Mouse (Mus musculus) erythroblast, adult 5-6 weeks (primary cell): ENCODE results near the gene Pskh1. TPM values are rescaled to one million over a fixed set of nuclear protein-coding genes. Genes with fewer than 3 reads are reported as not detected.

Source experiments
- ATAC-seq: replicated peaks from 2 replicates; pipeline ENCODE4 v1.8.0; 2016; ENCODE audit warnings: moderate number of reproducible peaks, mild to moderate bottlenecking, moderate TSS enrichment, inconsistent platforms; ENCODE audit not compliant: poor library complexity, low FRiP score, severe bottlenecking
- total RNA-seq, 2 experiments: library from RNA; stranded (forward) in 1 of 2; stranded (reverse) in 1 of 2; fragments of 150-400 nt in 1 of 2; fragments of 200-764, 138-1000 nt in 1 of 2; gene quantifications; 2 replicates each; pipeline versions ENCODE4 v1.2.3 to v1.2.4; 2015 to 2017; ENCODE audit warnings: low replicate concordance in 2 of 2

The Pskh1 gene
- total RNA-seq, 2 experiments from 2014 or later: 6.3 to 6.7 TPM

DNA sequence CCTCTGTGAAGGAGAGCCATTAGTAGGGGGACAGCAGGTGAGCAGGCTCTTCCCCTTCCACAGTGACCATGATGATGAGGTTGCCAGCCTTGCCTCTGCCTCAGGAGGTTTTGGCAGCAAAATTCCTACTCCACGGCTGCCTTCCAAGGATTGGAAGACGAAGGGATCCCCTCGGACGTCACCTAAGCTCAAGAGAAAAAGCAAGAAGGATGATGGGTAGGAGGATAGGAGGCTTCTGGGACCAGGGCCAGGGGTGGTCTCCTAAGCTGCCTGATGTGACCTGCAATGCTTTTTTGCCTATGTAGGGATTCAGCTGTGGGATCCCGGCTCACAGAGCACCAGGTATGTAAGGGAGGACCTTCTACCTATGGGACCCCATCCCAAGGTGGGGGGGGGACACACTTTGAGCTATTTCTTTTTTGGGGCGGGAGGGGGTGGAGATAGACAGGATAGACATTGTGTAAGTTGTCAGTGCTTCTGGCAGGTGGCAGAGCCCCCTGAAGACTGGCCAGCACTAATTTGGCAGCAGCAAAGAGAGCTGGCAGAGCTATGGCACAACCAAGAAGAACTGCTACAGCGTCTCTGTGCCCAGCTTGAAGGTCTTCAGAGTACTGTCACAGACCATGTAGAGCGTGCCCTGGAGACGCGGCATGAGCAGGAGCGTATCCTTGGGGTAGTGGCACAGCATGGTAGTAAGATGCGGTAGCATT lies 10.3 kb upstream of the Pskh1 start:
- no peak for ATAC-seq

DNA sequence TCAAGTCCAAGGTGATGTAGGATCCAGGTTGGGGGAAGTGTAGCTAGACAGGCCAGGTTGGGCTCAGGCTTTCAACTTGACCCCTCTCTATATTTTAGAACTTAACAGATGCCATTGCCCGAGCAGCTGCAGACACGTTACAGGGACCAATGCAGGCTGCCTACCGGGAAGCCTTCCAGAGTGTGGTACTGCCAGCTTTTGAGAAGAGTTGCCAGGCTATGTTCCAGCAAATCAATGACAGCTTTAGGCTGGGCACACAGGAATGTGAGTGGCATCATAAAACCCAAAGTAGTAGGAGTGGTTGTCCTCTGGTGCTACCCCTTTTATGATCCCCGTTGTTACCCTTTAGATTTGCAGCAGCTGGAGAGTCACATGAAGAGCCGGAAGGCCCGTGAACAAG lies 9.4 kb upstream of the Pskh1 start:
- no peak for ATAC-seq

- no peak; the same call in 1 of the 2 replicates for ATAC-seq
These were observed 7.8 kb upstream of the Pskh1 start for GRCm38 (mm10) chr8:105892432-105892831.

GRCm38 (mm10) chr8:105893339-105893738 lies 6.9 kb upstream of the Pskh1 start, which contains the start of gene Nrn1l:
TSS of gene Nrn1l (plus strand) at chr8:105893567.
- ATAC-seq: peak; percentile 43; the same call in 1 of the 2 replicates

DNA sequence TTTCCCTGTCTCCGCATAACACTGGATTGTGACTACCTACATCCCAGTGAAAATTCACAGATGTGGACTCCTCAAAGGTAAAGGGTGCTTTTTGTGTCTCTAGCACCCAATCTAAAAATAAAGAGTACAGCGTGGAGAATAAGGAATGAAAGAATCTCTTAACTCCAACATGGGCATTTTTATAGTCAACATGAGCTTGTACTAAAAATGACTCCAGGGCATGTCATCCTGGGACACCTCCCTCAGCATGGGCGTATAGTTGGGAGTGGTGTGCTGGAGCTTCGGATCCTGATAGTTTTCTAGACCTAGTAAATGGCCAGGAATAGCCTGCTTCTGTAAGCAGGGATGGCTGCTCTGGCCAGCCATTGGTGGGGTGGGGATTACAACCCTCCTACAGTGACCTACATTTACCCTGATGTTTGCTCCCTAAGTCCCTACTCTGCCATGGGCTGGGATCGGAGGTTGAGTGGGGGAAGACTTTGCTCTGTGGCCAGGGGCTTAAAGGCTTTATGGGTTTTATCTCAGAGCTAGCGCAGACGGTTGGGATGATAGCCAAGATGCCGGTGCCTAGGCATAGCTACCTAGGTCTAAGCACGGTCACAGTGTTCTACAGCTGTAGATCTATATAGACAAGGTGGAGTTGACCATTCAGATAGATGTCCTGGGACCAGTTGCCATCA lies 2.3 kb upstream of the Pskh1 start:
- no peak for ATAC-seq

GRCm38 (mm10) chr8:105900941-105901616 lies 838 bp downstream of the Pskh1 start:
- peak; percentile 62 for ATAC-seq

- ATAC-seq: no peak
These were observed 19.1 kb downstream of the Pskh1 start for GRCm38 (mm10) chr8:105919390-105919789.

DNA sequence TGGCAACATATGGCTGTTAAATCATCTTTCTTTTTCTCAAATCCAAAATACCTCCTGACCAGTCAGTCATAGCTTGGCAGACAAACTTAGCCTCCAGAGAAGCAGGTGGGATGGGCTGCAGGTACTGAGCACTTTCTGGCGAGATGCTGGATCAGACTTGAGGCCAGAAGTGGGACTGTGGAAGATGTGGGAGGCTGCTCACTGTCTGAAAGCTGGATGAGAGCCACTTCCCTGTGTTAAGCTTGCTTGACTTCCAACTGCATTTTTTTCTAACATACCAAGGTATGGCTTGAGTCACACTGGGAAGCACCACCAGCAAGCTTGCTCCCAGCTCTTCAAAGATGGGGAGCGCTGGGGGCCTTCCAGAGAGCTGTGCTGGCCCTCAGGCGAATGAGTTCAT lies 24.9 kb downstream of the Pskh1 start:
- ATAC-seq: no peak

GRCm38 (mm10) chr8:105930602-105931001 lies 30.4 kb downstream of the Pskh1 start:
- ATAC-seq: peak; percentile 78

GRCm38 (mm10) chr8:105931271-105931670 lies 31.0 kb downstream of the Pskh1 start:
- ATAC-seq: no peak

DNA sequence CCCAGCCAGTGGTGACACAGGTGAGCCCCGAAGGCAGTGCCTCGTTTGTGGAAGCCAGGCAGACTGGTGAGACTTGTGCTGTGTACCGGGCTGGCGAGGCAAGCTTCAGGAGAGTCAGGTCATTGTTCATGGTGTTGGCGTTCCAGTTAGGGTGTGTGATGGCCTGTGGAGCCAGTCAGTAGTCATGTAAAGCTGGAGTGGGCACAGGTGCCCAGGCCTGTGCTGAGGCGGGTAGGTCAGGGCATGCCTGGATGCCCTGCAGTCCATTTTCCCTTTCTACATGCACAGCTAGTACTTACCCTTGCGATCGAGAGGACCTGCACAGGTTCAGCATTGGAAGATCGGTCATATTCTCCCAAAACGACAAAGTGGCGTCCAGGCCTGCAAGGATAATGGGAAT lies 32.3 kb downstream of the Pskh1 start:
- no peak for ATAC-seq

GRCm38 (mm10) chr8:105933762-105934161 lies 33.5 kb downstream of the Pskh1 start, which contains the start of gene Ctrl:
TSS of gene Ctrl (minus strand) at chr8:105933862.
- no peak for ATAC-seq

DNA sequence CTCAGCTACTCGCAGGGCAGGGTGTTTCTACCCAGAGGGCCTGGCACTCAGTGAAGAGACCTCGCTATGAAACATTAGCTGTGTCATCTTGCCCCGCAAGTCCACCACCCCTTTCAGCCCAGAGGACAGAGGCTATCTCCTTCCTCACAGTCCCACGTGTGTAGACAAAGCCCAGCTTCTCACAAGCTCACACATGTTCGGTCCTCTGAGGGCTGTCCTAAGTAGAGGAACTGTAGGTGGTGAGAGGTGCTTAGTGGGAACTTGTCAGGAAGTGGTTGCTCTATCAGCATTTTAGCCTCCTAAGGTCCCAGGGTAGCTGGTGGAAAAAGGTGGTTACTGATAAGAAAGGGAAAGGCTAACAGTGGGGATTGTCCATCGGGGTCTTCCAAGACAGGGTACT lies 34.9 kb downstream of the Pskh1 start:
- no peak for ATAC-seq

- ATAC-seq: no peak
These were observed 35.8 kb downstream of the Pskh1 start for GRCm38 (mm10) chr8:105935863-105936603.

GRCm38 (mm10) chr8:105936866-105937475 lies 36.7 kb downstream of the Pskh1 start:
- ATAC-seq: peak; percentile 92

GRCm38 (mm10) chr8:105937496-105938305 lies 37.5 kb downstream of the Pskh1 start:
- ATAC-seq: peak; percentile 48

- no peak for ATAC-seq
These were observed 38.0 kb downstream of the Pskh1 start, which contains the start of gene Psmb10 for GRCm38 (mm10) chr8:105938306-105938669. TSS of gene Psmb10 (minus strand) at chr8:105938444.

GRCm38 (mm10) chr8:105942026-105942425 lies 41.8 kb downstream of the Pskh1 start:
- no peak for ATAC-seq

DNA sequence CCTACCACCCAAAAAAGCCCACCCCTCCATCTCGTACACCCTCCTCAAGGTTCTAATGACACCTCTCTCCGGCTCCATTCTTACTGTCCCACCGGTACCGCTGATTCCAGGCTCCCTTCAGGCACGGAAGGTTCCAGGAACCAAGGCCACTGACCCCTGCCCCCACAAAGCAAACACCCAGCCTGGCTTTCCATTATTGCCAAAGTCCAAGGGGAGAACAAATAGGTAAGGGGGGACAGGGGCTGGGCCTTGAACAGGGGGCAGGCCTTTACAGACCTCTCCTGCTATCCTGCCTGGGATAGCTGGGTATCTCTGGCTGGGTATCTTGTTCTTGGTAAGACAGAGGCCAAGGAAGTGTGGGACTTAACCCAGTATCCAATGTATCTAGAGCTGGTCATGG lies 42.3 kb downstream of the Pskh1 start:
- no peak for ATAC-seq
